Mouse (Mus musculus): Measurements from ENCODE around the gene Tomt.

The Tomt gene

GRCm38 (mm10) chr7:101857094-101857493 is 49.1 kb downstream of the Tomt start, which contains the start of gene Folr2:
Gene Folr2, minus strand, starts transcription at chr7:101857194.
- no peak for DNase-seq (ENCODE audit: low spot score)

DNA sequence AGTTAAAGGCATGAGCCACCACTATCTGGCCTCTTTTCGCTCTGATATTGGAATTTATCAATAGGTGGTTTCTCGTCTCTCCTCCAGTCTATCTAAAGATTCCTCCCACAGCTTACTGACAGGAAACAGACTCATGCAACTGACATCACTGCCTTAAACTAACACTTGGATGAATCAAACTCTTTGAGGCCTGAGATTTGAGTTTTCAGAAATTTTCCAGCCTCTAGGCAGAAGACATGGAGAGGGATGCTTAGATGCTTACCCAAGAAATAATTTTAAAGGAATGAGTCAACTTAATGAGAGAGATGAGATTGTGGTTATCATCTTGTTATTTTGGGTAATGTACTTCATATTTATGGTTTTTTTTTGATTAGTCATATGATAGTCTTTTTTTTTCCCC is 52.3 kb downstream of the Tomt start:
- no peak for DNase-seq (ENCODE audit: low spot score)

- no peak for DNase-seq (ENCODE audit: low spot score)
Measured at GRCm38 (mm10) chr7:101852846-101853245, 53.3 kb downstream of the Tomt start.

DNA sequence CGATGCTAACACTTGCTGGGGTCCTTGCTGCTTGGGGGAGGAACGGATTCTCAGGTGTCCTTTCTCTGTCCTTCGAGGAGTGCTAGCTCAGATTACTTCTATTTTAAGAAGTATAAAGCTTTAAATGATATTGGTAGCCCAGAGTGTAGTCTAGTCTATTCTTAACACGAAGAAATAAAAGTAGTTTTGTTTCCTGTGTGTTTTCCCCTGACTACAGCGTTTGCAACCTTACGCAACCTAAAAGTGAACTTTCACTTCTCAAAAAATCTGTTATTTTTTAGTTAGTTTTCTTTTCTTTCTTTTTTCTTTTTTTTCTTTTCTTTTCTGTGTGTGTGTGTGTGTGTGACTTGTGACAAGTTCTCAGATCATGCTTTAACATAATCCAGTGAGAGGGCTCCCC is 54.5 kb downstream of the Tomt start:
- DNase-seq (ENCODE audit: low spot score): no peak
